Mouse (Mus musculus) adrenal gland, adult 2 months (tissue): ENCODE data around the gene Usp4. TPM values are rescaled to one million over a fixed set of nuclear protein-coding genes. Genes with fewer than 3 reads are reported as not detected.
A peak's percentile ranks its signal among the peaks of the same experiment; 100 is the strongest.

Source experiments
- DNase-seq: peaks from one replicate; pipeline ENCODE4 v3.0.0; 2021
- polyA plus RNA-seq: library from polyadenylated mRNA; depleted of rRNA; stranded (reverse); fragments of >200 nt; gene quantifications from 2 replicates; pipeline ENCODE4 v1.2.3, GENCODE M21; 2012
- total RNA-seq, 2 experiments: library from RNA; stranded (reverse); gene quantifications; 2 replicates each; pipeline ENCODE4 v1.2.3; 2021

Usp4 gene
- total and polyA plus RNA-seq, 3 experiments, result 52.3 to 122 (median 100) TPM

DNA sequence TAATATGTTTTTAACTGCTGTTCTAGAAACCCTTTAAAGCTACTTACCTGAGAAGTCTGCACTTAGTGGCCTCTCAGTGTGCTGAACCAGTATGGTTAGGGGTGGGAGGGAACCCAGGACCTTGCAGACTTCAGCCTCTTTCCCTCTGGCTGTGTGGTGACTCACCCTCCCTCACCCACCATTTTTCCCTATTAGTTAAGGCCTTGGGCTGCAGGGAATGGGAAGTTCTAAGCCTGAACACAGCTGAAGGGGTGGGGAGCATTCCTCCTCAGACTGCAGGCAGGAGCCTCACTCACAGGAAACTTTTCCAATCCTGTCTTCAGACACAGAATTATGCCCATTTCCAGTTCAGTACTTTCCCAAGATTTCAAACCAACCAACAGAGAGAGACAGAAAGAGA is 5.9 kb upstream of the Usp4 start:
- peak; percentile 67 for DNase-seq

DNA sequence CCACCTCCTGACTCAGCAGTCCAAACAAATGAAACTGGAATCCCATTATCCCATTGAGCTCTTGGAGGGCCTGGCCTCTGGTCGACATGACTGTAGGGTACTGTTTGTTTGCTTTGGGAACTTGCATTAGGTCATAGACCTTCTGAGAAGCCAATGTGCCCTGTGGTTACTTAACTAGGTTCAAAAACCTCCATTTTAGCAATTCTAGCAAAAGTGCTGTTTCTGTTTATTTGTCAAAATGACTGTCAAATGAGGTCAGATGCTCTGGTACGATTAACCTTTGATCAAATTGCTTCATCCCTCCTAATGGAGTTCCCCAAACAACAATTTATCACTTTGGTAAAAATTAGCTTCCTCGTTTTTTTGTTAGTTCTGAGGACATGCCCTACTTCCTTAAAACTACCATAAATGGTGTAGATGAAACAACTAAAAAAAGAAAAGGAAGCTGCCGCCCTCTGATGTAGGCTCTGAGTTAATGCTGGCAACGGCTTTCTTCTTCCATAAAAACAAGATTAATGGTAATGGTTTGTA is 5.3 kb upstream of the Usp4 start:
- DNase-seq, result peak; percentile 45

DNA sequence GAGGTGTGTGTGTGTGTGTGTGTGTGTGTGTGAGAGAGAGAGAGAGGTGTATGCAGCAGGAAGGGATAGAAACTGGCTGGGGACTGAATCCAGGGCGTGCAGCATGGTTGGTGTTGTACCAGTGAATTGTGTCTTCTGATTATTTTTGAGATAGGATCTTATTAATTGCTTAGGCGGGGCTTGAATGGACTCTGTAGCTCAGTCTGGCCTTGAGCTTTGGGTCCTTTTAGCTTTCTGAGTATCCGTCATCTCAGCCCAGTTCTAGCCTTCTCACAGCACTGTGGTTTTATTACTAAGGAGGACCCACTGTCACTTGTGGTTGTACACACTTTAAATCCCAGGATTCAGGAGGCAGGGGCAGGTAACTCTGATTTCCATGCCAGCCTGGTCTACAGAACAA is 4.3 kb upstream of the Usp4 start:
- peak; percentile 56 for DNase-seq

DNA sequence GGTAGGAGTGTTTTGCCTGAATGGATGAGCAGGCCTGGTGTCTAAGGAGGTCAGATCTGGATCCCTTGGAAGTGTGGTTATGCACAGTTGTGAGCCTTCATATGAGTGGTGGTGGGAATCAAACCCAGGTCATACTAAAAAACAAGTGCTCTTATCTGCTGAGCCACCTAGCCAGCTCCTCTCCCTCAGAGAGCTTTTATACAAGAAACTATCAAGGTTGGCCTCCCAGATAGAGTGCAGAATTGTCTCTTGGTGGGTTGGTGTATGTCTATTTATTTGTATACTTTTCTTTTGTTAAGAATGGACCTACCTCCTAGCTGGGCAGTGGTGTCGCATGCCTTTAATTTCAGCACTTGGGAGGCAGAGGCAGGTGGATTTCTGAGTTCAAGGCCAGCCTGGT is 3.8 kb upstream of the Usp4 start:
- no peak for DNase-seq

DNA sequence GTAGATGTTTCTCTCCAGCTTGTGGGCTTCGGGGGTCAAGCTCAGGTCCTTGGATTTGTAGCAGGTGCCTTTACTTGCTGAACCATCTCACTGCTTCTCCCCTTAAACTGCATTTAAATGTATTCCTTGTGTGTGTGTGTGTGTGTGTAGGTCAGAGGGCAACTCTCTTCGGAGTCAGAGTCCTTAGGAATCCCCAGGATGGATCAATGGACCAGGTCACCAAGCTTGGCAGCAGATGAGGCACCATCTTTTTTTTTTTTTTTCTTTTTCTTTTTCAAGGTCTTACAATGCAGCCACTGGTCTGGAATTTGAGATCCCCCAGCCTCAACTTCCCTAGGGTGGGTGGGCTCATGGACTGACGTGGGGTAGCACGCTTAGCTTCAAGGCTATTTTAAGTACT is 3.2 kb upstream of the Usp4 start:
- no peak for DNase-seq

DNA sequence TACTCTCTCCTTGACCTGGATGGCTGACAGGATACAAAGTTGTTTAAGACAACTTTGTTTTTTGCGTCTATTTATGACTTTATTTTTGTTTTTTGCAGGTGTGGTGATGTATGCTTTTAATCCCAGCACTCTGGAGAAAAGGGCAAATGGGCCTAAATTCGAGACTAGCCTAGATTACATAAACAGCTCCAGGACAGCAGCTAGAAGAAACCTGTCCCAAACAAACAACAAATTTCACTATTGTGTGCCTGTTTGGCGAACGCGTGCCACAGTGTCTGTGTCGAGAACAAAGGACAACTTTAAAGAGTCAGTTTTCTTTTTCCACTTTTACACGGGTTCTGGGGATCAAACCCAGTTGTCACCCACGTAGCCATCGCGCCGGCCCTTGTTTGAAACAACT is 629 bp upstream of the Usp4 start:
- DNase-seq, result peak; percentile 26

DNA sequence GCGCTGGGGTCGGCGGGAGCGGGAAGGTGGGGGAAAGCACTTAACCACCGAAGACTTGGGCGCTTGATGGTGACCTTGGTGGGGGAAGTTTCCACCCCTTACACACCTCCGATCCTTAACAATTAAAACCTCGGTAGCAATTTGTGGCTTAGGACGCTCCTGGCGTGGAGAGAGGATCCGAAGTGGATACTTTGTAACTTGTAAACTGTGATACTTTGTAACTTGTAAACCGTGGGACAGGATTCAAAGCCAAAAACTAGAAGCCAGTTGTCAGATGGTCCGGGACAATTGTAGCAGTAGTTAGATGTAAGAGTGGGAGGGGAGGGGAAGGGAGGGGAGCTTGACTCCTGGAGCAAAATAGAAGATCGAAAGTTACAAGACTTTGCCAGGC is 632 bp downstream of the Usp4 start:
- DNase-seq, result no peak

DNA sequence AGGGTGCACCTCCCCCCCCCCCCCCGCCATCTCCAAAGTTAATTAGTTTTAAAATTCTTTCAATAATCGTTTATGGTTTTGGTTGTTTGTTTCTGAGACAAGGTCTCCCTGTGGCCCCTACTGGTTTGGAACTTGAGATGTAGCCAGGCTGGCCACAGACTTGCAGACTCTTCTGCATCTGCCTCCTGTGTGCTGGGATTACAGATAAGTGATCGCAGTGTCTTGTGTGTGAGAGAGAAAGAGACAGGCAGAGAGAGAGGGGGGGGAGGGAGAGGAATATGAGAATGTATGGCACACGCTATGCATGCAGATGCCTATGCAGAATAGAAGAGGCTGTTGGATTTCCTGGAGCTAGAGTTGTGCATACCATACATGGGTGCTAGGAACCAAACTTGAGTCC is 2.1 kb downstream of the Usp4 start:
- no peak for DNase-seq

DNA sequence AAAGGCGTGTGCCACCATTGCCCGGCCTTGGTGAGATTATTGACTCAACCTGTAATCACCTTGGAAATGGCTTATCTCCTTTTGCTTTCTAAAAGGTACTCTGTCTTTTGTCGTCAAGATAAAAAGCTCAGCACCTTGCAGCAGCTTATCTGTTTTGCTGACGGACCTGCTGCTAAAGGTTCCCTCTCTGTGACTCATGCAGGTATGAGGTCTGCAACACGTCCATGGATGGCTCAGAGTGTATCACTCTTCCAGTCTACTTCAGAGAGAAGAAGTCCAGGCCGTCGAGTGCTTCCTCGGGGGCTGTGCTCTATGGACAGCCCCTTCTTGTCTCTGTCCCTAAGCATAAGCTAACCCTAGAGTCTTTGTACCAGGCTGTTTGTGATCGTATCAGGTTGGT is 30.6 kb downstream of the Usp4 start:
- DNase-seq, result no peak

DNA sequence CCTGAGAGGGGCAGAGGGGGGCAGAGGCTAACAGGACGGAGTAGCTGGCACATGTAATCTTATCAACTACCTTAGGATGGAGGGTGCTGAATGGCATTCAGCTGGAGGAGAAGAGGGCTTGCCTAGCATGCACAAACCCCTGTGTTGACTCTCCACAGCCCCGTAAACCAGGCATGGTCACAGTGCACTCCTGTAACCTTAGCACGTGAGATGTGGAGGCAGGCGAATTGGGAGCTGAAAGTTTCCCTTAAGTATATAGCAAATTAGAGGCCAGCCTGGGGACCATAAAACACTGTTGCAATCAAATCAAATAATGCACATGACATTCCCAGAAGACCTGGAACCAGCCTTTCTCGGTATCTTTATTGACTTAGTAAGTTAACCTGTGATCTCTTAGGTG is 31.1 kb downstream of the Usp4 start:
- DNase-seq, result no peak

DNA sequence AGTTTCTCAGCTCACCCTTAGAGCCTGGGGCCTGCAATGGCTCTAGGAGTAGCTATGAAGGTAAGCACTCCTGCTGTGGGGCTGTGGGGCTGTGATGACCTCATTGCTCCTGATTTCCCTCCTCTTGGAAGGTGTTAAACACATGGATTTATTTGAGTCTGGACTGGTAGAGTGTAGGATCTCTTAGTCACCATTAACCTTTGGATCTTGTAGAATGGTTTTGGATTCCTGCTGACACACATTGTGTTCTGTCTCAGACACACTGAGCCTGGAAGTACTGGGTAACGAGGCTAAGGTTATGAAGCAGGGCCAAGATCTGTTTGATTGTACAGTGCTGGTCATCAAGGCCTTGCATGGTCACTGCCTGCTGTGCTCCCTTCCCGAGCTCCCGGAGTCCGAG is 31.6 kb downstream of the Usp4 start:
- no peak for DNase-seq

DNA sequence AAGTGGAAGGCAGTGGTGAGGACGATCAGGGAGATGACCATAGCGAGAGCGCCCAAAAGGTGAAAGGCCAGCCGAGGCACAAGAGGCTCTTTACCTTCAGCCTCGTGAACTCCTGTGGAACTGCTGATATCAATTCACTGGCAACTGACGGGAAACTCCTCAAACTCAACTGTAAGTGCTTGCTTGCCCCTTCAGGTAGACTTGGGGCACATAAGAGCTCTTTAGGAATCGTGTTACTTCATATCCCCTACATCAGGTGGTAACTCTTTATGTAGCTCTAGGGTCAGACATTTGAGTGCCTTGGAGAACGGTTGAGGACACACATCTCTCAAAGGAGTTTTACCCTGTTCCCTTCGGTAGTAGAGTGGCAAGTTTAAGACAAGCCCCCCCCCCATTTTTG is 33.7 kb downstream of the Usp4 start:
- no peak for DNase-seq

DNA sequence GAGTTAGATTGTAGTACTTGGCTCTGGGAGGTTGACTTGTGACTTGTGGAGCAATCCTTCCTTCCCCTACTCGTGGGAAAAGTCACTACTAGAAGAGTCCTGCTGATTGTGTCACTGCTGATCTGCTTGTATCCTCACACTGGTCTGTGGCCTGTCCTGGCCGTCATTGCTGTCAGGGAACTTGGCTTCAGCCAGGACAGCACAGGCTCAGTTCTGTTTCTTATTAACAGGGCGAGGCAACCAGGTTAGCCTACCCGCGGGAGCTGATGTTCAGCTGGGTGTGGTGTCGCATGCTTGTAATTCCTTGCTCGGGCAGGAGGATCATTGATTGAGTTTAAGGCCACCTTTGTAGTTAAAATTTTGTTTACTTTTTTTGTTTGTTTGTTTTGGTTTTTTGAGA is 37.4 kb downstream of the Usp4 start:
- DNase-seq, result no peak

DNA sequence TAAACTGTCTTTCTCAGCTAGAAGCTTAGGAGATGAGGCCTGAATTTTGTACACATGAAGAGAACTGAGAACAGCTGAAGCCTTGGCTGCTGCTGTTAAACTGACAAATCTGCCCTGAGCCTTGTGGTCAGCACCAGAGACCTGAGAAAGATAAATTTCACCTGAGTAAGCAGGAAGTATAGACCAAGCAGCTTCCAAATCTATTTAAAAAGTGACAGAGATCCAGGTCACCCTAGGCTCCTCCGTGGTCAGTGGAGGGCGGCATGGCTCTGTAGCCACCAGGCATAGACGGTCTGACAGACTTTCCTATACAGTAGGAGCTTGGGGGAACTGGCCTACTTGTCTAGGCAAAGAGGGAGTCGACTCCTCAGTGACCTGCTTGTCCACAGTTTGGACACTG is 39.2 kb downstream of the Usp4 start:
- DNase-seq, result no peak

DNA sequence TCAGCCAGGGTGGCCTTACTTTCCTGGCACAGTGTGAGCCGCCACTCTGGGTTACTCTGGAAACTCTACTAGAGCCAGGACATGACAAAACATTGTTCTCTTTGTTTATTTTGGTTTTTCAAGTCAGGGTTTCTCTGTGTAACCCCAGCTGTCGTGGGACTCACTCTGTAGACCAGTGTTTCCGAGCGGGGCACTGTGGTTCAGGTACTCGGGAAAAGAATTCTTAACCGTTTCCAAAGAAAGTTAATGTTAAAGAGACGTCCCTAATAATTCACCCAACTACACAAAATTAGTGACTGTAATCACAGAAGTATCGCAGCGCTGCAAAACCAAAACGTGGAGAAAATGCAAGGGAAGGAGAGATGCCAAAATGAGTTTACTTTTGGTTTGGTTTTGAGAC is 40.9 kb downstream of the Usp4 start:
- no peak for DNase-seq

DNA sequence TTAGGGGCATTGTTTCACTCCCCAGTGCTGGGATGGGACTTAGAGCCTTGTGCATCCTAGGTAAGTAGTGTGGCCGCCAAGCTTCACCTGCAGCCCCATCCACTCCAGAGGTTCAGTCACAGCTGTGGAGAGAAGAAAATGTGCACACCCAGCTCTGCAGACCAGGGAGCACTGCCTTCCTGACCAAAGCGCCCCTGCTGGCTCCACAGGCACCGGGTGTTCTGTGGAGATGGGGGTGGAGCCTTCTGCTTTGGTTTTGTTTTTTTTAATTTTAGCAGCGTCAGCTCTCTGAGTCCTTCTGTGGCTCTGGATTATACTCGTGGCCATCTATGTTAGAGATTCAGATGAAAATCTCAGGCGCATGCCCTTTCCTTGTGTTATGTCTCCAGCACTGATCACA is 41.6 kb downstream of the Usp4 start:
- no peak for DNase-seq

DNA sequence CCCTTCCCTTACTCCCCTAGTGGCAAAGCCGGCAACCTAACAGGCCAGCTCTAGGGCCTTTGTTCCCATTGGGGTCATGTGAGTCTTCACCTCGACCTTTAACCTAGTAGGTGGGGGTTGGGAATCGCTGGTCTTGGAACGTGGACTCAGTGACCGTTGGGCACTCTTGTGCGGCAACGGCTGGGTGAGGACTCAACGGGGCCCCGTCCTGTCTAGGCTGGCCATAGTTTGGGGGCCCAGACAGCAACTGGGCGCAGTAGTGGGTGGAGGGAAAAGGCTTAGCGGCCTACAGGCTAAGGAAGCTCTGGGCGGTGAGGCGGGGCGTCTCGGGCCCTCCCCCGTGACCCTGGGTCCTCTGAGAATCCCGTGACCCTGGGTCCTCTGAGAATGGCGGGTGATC is 45.0 kb downstream of the Usp4 start, which contains the start of gene 1700102P08Rik:
TSS of gene 1700102P08Rik (plus strand) at position 130 of the 400 bp plus-strand sequence.
- no peak for DNase-seq

DNA sequence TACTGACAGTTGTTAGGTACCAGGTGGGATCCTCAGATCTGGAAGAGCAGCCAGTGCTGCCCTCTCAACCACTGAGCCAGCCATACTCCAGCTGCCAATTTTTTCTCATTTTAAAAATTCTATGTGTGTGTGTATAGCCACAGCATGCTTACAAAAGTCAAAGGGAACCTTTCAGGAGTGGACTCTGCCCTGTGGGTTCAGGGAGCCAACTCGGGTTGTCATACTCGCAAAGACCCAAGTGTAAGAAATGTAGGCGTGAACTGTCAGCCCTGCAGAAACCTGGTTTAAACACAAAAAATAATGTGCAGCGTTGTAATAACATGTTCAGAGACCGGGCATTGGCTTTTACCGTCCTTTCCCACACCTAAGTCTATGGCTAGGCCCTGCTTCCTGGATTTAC is 46.5 kb downstream of the Usp4 start:
- DNase-seq, result no peak

DNA sequence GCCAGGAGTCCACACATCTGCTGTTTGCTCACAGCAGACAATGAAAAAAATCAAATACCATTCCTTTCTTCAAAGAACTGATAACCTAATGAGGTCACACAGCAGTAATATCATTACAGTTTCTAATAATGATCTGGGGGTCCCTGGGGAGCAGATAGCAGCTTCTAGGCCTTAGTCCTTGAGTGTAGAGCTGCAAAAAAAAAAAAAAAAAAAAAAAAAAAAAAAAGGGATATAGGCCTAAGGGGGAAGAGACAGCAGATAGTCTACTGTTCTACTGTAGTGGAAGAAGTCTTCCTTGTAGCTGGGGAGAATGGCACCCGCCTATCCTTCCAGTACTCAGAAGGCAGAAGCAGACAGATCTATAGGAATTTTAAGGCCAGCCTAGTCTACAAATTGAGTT is 47.8 kb downstream of the Usp4 start:
- no peak for DNase-seq

DNA sequence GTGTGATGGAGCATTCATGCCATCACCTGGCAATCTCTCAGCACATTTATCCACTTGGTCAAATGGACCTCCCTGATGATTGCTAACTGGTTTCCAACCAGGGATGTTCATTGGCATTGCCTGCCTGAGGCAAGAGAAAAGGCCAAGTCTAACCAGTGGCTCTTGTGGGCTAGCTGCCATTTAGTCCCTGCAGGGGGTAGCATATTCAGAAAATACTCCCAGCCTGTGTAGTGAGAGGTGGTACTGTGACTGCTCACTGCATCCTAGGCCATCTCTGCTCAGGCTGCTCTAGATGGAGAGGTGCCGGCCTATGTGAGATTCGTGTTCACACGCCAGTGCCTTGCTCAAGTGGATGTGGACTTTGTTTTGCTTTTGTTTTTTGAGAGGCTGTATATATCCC is 50.7 kb downstream of the Usp4 start:
- no peak for DNase-seq

DNA sequence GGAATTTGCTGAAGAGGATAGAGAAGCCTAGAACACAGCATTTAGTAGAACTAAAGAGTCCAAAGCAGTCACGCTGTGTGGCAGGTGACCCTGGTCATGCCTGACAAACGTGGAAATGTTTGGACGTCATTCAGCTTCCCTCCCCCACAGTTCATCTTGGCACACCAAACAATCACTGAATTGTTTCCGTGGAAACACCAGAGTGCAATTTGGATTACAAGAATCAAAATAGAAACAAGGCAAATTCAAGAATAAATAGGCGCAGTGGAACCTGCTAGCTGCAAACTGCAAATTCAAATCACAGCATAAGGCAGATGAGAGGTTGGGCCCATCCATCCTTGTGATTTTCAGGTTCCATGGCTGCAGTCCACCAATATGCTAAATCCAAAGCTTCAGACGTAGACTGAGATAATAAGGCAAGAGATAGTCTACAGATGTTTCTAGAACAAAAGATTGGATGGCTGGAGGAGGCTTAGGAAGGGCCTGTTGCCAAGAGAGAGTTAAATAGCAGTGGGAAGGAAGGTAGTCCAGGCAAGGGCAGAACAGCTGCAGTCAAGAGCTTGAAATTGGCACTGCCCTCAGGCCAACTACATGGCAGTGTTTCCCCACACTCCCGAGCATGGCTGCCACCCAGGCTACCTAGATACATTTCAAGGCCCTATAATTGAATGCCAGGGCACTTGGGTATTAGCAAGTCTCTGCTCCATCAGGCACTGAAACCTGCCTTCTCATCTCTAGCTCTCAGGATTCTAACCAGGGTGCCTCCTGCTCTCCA is 53.7 kb downstream of the Usp4 start:
- peak; percentile 67 for DNase-seq

DNA sequence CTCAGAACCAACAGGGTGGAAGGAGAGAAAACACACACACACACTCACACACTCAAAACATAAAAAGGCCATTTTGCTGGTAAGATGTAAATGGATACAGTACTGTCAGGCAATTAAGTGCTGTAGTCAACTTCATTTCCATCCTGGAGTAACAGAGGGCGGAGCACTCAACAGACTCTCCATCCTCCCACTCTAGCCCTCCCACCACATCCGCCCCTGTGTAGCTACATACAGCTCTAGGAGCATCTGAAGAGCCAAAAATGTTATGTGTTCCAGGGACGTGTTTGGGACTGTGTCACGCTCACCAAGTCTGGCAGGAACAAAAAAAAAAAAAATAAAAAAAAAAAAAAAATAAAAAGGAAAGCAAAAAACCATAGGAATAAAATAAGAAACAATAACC is 55.4 kb downstream of the Usp4 start:
- no peak for DNase-seq

DNA sequence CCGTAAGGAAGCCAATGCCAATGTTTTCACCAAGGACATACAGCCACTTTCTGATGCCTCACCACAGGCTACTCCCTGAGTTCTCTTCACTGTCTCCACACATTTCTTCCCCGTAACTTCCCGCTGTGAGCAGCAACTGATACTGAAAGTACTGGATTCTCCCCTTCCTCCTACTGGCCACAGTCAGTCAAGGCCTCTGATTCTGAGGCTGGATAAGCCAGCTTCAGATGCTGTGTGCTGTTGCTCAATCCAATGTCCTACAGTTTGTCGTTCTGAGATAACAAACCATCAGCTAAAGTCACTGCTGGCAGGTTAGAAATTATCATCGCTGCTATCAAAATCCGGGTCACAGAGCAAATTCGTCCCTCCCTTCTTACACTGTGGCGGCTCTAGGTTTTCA is 56.8 kb downstream of the Usp4 start:
- peak; percentile 32 for DNase-seq

DNA sequence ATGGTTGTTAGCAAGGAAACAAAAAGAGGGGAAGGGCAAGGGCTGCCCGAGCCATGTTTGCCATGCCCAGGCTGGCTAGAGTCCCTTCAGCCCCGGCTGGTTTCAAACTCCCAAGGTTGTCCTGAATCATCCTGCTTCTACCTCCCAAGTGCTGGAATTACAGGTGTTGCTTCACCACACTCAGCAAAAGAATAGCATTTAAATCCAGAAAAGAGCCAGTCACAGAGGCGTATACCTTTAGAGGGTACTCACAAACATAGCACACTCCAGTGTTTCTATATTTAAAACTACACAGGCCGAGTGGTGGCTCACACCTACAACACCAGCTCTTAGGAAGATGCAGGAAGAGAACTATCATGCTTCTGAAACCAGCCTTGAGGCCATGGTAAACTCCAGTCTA is 61.9 kb downstream of the Usp4 start:
- DNase-seq, result no peak
